Mouse (Mus musculus) embryonic fibroblast, embryonic 13.5 days (primary cell): ENCODE results near the gene Maml3.

Source experiments
- CTCF ChIP-seq: IDR thresholded peaks from 2 replicates; pipeline ENCODE4 v1.5.1; 2011; ENCODE audit warnings: mild to moderate bottlenecking, control low read depth, low read length, moderate library complexity, borderline replicate concordance; ENCODE audit not compliant: insufficient read depth
- POLR2A ChIP-seq: IDR thresholded peaks from 2 replicates; pipeline ENCODE4 v1.6.1; 2011; ENCODE audit warnings: low read depth, mild to moderate bottlenecking, control low read depth, low read length, moderate library complexity

DNA sequence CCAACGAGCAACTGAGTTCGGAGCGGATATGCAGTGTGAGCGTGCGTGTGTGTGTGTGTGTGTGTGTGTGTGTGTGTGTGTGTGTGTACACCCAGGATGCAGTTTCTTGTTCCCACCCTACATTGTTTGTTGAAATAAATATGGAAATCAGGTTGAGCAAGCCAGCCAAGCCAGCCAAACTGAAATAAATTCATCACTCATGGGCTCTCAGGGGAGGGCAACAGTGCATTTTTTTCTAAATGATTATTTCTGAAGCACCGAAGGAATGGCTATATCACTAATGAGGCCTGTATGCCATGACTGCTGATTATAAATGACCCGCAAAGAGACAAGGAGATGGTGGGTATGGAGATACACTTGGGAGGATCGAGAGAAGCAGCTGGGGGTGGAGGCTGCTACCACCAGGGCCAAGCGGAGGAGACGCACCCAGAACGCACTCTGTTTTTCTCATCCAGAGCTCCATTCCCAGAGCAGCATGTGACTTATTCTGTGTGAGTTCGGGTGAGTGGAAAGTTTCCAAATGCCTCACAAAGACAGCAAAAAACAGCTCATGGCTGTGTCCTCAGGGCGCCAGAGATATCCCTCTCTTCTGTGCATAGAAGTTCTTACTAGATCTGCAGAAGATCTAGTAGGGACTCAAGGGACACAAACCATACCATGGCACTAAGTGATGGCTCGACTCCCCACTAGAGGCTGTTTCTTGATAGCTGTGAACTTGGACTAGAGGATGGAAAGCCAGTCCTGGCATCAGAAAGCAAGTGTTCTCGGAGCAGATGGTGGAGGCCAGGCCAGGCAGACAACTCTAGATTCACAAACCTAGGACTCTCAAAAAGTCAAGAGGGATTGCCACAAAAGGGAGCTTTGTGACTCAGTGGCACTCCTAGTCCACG lies 296.6 kb downstream of the Maml3 start:
- TF ChIP-seq POLR2A (no peak), CTCF (no peak)
